Mouse (Mus musculus): ENCODE data around the gene Stip1. TPM values are rescaled to one million over a fixed set of nuclear protein-coding genes. Genes with fewer than 3 reads are reported as not detected.
A peak's percentile ranks its signal among the peaks of the same experiment; 100 is the strongest.

Gene Stip1
- polyA plus RNA-seq, 1 experiment from 2014 or later: 356 TPM

DNA sequence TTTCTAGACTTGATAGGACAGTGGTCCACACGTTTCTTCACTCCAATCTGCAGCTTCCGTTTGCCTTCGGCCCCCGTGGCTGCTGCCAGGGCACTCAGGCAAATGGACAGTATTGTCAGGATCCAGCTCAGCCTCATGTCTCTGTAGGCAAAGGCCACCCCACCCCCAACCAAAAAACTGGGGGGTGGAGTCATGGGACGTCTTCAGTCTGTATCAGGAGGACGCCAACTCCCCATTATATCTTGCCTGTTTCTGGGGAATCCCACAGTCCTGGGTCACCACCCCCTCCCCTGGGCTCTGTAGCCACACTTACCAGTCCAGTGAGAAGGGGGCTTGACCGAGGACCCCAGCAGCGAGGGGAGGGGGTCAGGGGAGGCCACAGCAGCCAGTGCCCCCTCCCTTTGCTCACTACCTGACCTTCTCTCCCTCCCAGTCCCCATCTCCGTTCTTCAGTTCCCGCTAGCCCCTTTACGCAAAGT is 60.7 kb downstream of the Stip1 start:
- Histone ChIP-seq H3K4me3 (ENCODE audit: low read depth, low read length) (peak overlapping the region; percentile 66), H3K4me2 (peak overlapping the region; percentile 96), H3K36me3 (ENCODE audit: control insufficient read depth, insufficient read depth, low read length) (peaks cover 22% of the 10 kb centered on the region), H3K9ac (ENCODE audit: low read depth, low read length) (peak overlapping the region; percentile 80), H3K4me1 (replicated peaks; ENCODE audit: control insufficient read depth, insufficient read depth, low read length) (peaks cover 30% of the 10 kb centered on the region), H3K27me3 (replicated peaks; ENCODE audit: control insufficient read depth, insufficient read depth, low read length) (no peaks in the 10 kb centered on the region), H3K9me3 (ENCODE audit: control insufficient read depth, low read length) (no peaks in the 10 kb centered on the region), H3K27ac (ENCODE audit: low read depth, low read length) (peak overlapping the region; percentile 73)
- ATAC-seq (replicated peaks; ENCODE audit: low FRiP score) (peak; percentile 4; the same call in 1 of the 2 replicates), DNase-seq (ENCODE audit: low spot score) (peak; percentile 66)
- WGBS: 5% methylated on average over 11 of the region's 11 CpGs

DNA sequence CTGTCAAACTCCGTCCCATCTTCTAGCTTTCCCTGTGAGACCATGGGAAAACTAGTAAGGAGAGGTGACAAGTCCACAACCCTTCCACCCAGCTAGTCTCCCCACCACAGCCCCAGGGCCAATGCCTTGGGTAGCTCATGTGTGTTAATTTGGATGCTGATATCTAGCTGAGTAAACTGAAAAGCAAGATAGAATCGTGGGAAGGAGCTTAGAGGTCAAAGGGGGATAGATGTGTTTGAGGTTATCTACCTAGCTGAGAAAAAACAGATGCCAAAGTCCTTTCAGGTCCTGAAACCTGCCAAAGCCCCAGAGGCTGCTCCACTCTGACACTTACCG is 61.2 kb downstream of the Stip1 start:
- H3K4me3 ChIP-seq (ENCODE audit: low read depth, low read length): peak overlapping the region; percentile 66
- H3K27ac ChIP-seq (ENCODE audit: low read depth, low read length): peak overlapping the region; percentile 73
- no peaks in the 10 kb centered on the region for H3K27me3 ChIP-seq (replicated peaks; ENCODE audit: control insufficient read depth, insufficient read depth, low read length)
- H3K4me1 ChIP-seq (replicated peaks; ENCODE audit: control insufficient read depth, insufficient read depth, low read length): peaks cover 34% of the 10 kb centered on the region
- ATAC-seq (replicated peaks; ENCODE audit: low FRiP score) (no peak), DNase-seq (ENCODE audit: low spot score) (no peak)
- H3K9me3 ChIP-seq (ENCODE audit: control insufficient read depth, low read length): no peaks in the 10 kb centered on the region
- peak overlapping the region; percentile 80 for H3K9ac ChIP-seq (ENCODE audit: low read depth, low read length)
- 28% methylated on average over 3 of the region's 3 CpGs for WGBS
- peaks cover 22% of the 10 kb centered on the region for H3K36me3 ChIP-seq (ENCODE audit: control insufficient read depth, insufficient read depth, low read length)
- H3K4me2 ChIP-seq: peak overlapping the region; percentile 96

DNA sequence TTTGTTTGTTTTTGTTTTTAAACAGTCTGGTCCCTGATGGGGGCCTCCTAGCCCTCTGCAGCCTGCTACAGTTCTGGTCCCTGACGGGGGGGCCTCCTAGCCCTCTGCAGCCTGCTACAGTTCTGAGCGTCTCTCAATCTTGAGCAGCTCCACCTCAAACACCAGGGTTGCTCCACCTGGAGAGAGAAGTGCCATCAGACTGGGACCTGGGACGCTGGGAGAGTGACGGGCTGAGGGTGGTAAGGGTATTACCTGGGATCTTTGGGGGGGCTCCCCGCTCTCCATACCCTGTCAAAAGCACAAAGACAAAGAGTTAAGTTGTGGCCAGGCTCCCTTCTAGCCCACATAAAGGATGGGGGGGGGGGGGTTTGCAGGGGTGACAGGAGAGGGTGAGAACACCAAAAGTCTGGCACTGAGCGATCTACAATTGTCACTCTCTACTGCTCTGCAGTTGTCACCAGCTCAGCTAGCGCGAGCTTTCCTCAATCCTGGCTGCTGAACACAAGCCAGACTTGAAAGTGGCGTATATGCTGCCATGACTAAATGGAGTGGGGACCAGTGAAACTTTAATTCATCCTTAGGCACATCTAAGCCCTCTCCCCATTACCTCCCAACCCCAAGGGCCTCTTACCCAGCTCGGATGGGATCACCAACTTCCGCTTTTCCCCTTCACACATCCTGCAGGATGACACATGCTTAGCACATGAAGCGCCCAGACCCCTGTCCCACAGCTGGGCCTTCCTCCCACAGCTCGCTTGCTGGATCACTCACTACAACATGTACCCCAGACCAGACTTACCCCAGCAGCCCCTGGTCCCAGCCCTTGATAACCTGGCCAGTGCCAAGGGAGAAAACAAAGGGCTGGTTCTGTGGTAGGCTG is 61.8 kb downstream of the Stip1 start:
- H3K36me3 ChIP-seq (ENCODE audit: control insufficient read depth, insufficient read depth, low read length): peaks cover 22% of the 10 kb centered on the region
- H3K4me2 ChIP-seq: peak overlapping the region; percentile 96
- H3K9me3 ChIP-seq (ENCODE audit: control insufficient read depth, low read length): no peaks in the 10 kb centered on the region
- H3K4me1 ChIP-seq (replicated peaks; ENCODE audit: control insufficient read depth, insufficient read depth, low read length): peaks cover 34% of the 10 kb centered on the region
- H3K27ac ChIP-seq (ENCODE audit: low read depth, low read length): peak overlapping the region; percentile 73
- WGBS: 77% methylated on average over 13 of the region's 13 CpGs
- no peaks in the 10 kb centered on the region for H3K27me3 ChIP-seq (replicated peaks; ENCODE audit: control insufficient read depth, insufficient read depth, low read length)
- H3K9ac ChIP-seq (ENCODE audit: low read depth, low read length): peak overlapping the region; percentile 80
- ATAC-seq (replicated peaks; ENCODE audit: low FRiP score) (no peak), DNase-seq (ENCODE audit: low spot score) (no peak)
- H3K4me3 ChIP-seq (ENCODE audit: low read depth, low read length): peak overlapping the region; percentile 66

DNA sequence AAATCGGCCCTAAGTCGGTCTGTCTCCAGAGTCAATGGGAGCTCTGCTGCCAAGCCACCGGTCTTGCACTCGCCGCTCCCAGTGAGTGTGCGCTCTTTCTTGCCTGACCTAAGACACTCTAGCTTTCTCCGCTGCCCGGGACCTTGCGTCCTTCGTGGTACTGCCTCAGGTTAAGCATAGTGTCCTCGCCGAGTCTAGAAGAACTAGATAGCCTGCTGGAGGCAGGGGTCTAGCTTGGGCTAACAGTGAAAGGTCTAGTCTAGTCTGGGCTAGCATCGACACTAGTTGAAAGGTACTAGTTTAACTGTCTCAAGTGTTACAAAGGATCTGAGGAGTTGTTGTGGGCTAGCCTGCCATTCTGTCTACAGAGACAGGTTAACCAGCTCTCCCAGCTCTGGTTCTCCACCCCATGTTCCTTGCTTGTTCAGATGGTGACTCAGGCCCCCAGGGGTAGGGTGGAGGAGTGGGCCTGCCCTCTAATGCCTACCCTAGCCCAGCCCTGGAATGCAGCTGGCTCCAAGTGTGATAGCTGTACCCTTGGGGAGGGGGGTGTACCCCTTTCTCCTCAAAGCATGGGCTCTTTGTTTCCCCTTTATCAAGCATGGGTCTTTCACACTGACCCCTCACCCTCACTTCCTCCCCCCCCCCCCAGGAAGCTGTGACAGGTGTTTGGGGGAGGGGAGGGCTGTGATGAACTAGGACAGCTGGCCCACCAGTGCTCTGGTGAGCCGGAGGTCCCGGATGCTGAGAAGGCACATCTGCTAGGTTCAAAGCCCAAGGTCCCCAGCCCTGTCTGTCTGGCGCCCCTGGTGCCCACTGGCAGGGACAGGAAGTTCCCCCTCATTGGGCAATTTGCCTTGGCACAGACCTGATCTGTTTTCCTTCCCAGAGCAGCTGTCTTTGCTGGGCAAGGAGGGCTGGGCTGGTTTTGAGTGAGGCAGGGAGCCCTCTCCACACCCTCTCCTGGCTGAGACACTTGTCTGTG is 63.9 kb downstream of the Stip1 start, which contains the start of gene Plcb3:
Gene Plcb3 (minus strand): TSS at position 934 of the 985 bp plus-strand sequence.
- no peak for ATAC-seq (replicated peaks; ENCODE audit: low FRiP score)

DNA sequence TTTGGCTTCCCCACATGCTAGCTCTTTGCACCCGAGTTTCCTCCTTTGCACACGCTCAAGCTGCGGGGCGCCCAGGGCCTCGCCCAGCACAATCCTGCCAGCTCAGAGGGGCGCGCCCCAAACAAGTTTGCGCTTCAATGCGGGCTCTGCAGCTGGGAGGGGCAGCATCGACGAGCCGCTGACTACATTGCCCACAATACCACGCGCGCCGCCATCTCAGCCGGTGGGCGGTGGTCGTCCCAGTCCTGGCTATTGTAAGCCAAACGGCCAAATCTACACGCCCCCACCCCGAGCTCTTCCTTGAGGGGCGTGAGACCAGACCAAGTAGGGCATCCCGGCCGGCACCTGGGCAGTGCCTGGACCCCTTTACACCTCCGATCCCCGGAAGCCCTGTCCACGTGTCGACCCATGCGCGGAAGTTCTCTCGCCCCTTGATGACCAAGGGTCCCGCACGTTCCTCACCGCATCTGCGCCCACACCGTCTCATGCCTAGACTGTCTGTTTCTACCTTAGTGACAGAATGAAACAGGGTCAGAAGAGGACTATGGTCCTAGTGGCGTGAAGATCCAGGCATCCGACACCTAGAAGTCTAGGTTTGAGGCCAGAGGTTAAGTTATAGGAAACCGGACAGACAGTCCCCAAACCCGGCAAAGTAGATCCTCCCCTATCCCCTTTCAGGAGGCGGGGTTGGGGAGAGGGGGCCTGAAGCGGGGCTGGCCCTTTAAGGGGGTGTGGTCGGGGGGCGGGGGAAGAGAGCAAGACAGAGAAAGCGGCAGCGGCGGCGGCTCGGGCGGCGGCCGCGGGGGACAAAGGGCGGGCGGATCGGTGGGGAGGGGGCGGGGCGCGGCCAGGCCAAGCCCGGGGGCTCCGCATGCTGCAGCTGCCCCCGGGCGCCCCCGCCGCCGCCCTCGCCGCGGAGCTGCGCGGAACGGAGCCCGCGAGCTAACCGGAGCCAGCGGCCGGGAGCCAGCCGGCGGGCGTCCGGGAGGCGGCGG is 65.3 kb downstream of the Stip1 start, which contains the start of gene Ppp1r14b:
Gene Ppp1r14b (plus strand): TSS at position 758 of the 995 bp plus-strand sequence.
- H3K9ac ChIP-seq (ENCODE audit: low read depth, low read length): peak within 1 kb of the TSS; percentile 90
- no peaks in the 10 kb centered on the region for H3K9me3 ChIP-seq (ENCODE audit: control insufficient read depth, low read length)
- H3K36me3 ChIP-seq (ENCODE audit: control insufficient read depth, insufficient read depth, low read length): peaks cover 17% of the 10 kb centered on the region
- peak within 1 kb of the TSS; percentile 89 for H3K27ac ChIP-seq (ENCODE audit: low read depth, low read length)
- peak; percentile 72 for ATAC-seq (replicated peaks; ENCODE audit: low FRiP score)
- H3K27me3 ChIP-seq (replicated peaks; ENCODE audit: control insufficient read depth, insufficient read depth, low read length): no peaks in the 10 kb centered on the region
- H3K4me3 ChIP-seq (ENCODE audit: low read depth, low read length): peak within 1 kb of the TSS; percentile 85
- WGBS: under 1% methylated on average over 78 of the region's 84 CpGs
- H3K4me1 ChIP-seq (replicated peaks; ENCODE audit: control insufficient read depth, insufficient read depth, low read length): peaks cover 62% of the 10 kb centered on the region
- H3K4me2 ChIP-seq: peak within 1 kb of the TSS; percentile 98
- DNase-seq (ENCODE audit: low spot score): peak; percentile 91

More for the DNA sequence above, 63.9 kb downstream of the Stip1 start, which contains the start of gene Plcb3:
- no peaks in the 10 kb centered on the region for H3K27me3 ChIP-seq (replicated peaks; ENCODE audit: control insufficient read depth, insufficient read depth, low read length)
- DNase-seq (ENCODE audit: low spot score): peak; percentile 71
- under 1% methylated on average over 16 of the region's 16 CpGs for WGBS
- no peaks in the 10 kb centered on the region for H3K9me3 ChIP-seq (ENCODE audit: control insufficient read depth, low read length)
- peak within 1 kb of the TSS; percentile 90 for H3K9ac ChIP-seq (ENCODE audit: low read depth, low read length)
- H3K4me1 ChIP-seq (replicated peaks; ENCODE audit: control insufficient read depth, insufficient read depth, low read length): peaks cover 51% of the 10 kb centered on the region
- H3K27ac ChIP-seq (ENCODE audit: low read depth, low read length): peak within 1 kb of the TSS; percentile 89
- H3K4me3 ChIP-seq (ENCODE audit: low read depth, low read length): peak within 1 kb of the TSS; percentile 85
- H3K4me2 ChIP-seq: peak within 1 kb of the TSS; percentile 98
- peaks cover 17% of the 10 kb centered on the region for H3K36me3 ChIP-seq (ENCODE audit: control insufficient read depth, insufficient read depth, low read length)

DNA sequence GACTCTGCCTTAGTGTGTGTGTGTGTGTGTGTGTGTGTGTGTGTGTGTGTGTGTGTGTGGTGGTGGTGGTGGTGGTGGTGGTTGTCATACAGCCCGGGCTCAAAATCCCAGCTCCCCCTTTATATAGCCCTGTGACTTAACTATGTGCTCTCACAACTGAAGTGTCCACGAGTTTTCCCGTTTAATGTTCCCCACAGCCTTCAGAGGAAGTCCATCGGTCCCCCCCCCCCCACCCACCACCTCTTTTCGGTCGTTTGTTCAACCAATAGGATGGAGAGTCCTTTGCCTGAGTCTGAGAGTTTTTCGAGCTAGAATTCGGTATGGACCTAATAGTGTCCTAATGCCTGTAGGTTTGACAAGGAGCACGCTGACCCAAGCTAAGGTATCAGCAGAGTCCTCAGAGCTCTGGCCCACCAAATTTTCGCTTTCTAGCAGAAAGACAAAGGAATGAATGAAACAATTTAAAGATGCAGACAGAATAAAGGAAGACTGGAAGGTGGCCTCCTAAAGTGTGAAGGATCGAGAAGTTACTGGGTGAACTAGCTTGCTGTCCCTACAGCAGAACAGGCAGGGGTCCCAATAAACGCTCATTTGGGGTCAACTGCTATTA is 66.1 kb downstream of the Stip1 start:
- Histone ChIP-seq H3K9ac (ENCODE audit: low read depth, low read length) (peak overlapping the region; percentile 90), H3K4me3 (ENCODE audit: low read depth, low read length) (peak overlapping the region; percentile 85), H3K4me2 (peak overlapping the region; percentile 98), H3K27ac (ENCODE audit: low read depth, low read length) (peak overlapping the region; percentile 89), H3K9me3 (ENCODE audit: control insufficient read depth, low read length) (no peaks in the 10 kb centered on the region), H3K4me1 (replicated peaks; ENCODE audit: control insufficient read depth, insufficient read depth, low read length) (peaks cover 60% of the 10 kb centered on the region), H3K27me3 (replicated peaks; ENCODE audit: control insufficient read depth, insufficient read depth, low read length) (no peaks in the 10 kb centered on the region), H3K36me3 (ENCODE audit: control insufficient read depth, insufficient read depth, low read length) (peaks cover 17% of the 10 kb centered on the region)
- ATAC-seq (replicated peaks; ENCODE audit: low FRiP score) (no peak), DNase-seq (ENCODE audit: low spot score) (no peak)
- 29% methylated on average over 12 of the region's 12 CpGs for WGBS

DNA sequence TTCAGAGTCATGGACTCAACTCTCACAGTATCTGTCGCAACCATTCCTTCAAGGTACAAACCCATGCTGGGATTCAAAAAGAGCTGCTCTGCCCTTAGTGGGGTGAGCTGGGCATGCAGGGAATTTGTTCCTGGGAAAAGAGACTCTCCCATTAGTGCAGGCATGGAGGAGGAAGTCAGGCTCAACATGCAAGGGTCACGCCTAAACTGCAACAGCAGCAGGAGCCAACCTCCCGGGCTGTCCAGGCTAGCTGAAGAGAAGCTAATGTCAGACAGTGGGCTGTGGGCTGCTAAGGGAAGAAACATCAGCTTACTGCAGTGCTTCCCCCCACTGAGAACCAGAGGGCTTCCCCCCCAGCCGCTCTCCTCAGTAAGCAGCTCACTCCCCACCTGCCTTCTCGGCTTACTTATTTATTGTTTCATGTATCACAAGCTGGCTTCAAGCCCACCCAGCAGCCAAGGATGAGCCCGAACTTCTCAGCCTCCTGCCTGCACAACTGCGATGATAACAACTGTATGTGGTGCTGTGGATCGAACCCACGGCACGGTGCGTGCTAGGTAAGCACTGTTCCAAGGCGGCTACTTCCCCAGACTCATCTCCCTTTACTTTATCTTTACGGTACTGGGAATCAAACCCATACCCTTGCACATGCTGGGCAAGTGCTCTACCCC is 67.4 kb downstream of the Stip1 start:
- Histone ChIP-seq H3K4me1 (replicated peaks; ENCODE audit: control insufficient read depth, insufficient read depth, low read length) (peaks cover 58% of the 10 kb centered on the region), H3K36me3 (ENCODE audit: control insufficient read depth, insufficient read depth, low read length) (peaks cover 6% of the 10 kb centered on the region), H3K4me3 (ENCODE audit: low read depth, low read length) (no peak overlapping the region), H3K27me3 (replicated peaks; ENCODE audit: control insufficient read depth, insufficient read depth, low read length) (no peaks in the 10 kb centered on the region), H3K4me2 (no peak overlapping the region), H3K9me3 (ENCODE audit: control insufficient read depth, low read length) (no peaks in the 10 kb centered on the region), H3K27ac (ENCODE audit: low read depth, low read length) (no peak overlapping the region), H3K9ac (ENCODE audit: low read depth, low read length) (no peak overlapping the region)
- no peak for DNase-seq (ENCODE audit: low spot score)
- WGBS: 82% methylated on average over 13 of the region's 13 CpGs
- ATAC-seq (replicated peaks; ENCODE audit: low FRiP score): no peak
